Mouse (Mus musculus): ENCODE measurements around the gene Dgke.

DNA sequence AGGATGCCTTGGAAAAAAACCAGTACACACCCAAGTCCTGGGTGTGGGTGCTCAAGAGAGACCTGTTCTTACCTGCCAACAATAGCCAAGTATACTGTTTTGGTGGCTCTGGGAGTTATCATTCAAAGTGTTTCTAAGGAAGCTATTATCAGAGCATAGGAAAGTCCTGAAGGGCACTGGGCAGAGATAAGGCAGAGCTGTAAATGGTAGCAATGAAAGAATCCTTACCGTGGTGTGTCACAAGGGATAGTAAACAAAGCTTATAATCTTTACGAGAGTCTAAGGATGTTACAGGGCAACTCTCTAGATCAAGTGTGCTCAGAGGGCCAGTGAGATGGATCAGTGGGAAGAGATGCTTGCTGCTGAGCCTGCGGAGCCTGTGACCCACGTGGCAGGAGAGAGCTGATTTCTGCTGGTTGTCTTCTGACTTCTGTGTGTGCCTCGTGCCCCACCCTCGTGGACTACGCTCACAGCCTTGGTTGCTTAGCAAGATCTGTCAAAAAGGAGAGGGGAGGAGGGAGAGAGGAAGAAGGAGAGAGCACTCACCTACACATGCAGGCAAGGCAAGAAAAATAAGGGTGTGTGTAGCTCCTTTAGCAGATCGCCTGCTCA, 44.4 kb downstream of the Dgke start:
- no peak for TF ChIP-seq EP300 (IDR thresholded peaks at IDR 0.05)
- TF ChIP-seq CTCF (IDR thresholded peaks at IDR 0.05): no peak
